Mouse (Mus musculus) T-helper 17 cell (primary cell): ENCODE results near the gene Zfp784.

Experiments
- in situ Hi-C, 2 experiments: fragments of 300-600 bp; cut with MboI, MseI; formaldehyde crosslinking; loops; 1 replicate in 1 of 2; 2 replicates in 1 of 2; pipeline ENCODE4 v1.15.1; 2025; ENCODE audit warnings: high pct_unique_total_duplicates in 2 of 2

The Zfp784 gene

GRCm38 (mm10) chr7:4996003-4996895 is 42.0 kb downstream of the Zfp784 start, which contains the start of gene Zfp579:
Zfp579 (minus strand) TSS chr7:4996158.
- in situ Hi-C loops, result no loop called here

- in situ Hi-C loops, result no loop called here
Observed at GRCm38 (mm10) chr7:4995268-4996002, 42.8 kb downstream of the Zfp784 start.

GRCm38 (mm10) chr7:4993999-4994788 is 44.1 kb downstream of the Zfp784 start:
- in situ Hi-C loops, result no loop called here

DNA sequence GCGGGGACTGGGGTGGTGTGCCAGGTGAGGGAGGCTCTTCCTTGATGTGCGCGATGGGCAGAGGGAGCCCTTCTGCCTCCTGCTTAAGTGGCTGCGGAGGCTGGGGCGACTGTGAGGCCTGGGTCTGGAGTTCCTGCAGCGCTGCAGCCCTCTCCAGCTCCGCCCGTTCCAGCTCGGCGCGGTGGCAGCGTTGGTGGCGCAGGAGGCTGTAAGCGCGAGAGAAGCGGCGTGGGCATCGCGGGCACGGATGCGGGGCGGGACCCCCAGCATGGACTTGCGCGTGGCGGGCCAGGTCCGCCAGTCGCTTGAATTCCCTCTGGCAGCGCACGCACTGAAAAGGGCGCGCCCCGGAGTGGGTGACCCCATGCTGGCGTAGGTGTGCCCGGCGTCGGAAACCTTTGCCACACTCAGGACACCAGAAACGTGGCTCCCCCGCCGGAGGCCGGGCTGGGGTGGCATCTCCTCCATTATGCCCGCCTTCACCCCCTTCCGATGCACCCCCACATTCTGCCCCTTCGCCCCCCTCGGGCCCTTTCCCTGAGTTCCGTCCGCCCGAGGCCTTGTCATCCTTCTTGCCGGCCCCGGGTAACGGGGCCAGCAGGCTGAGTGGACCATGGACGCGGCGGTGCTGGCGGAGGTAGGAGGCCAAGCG is 44.8 kb downstream of the Zfp784 start:
- in situ Hi-C loops, result no loop called here

- in situ Hi-C loops, result no loop called here
Observed at GRCm38 (mm10) chr7:4988250-4988649, 50.0 kb downstream of the Zfp784 start.
